Mouse (Mus musculus): ENCODE measurements at regions not wholly inside any gene's neighbourhood (a gene's known extent, or its start where the extent isn't known, plus 50 kb on each side); places are given as distances from the start of the nearest gene placed in this dataset.

DNA sequence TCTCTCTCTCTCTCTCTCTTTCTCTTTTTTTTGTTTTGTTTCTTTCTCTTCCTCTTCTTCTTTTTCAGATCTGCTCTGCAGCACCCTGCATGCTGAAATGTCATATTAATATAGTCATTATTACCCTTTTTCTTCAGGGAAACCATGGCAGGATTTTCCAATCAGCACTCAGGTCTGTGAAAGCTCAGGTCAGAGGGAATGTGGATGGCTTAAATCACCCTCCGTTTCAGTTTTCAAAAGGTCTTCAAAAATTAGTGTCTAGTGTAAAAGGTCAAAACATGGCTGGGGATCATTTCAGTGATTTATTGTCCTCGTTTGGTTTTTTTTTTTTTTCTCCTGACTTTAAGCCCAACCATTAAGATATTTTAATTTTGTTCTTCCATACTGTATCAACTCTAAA lies 261.5 kb downstream of the Nr2f2 start:
- TF ChIP-seq POLR2A (IDR thresholded peaks at IDR 0.05; ENCODE audit: control insufficient read depth, low read depth, low read length) (no peak), CTCF (IDR thresholded peaks at IDR 0.05; ENCODE audit: control insufficient read depth, insufficient read depth, insufficient replicate concordance, low read depth, low read length) (no peak)
